8 mouse cellular contexts compared by ENCODE assay signal in genomic region chr16:39984635-39985291, GRCm38 (mm10). TPM values are rescaled to one million over a fixed set of nuclear protein-coding genes. Genes with fewer than 3 reads are reported as not detected.
DNase-seq lines count a peak whose midpoint lies in the region; ATAC-seq and TF ChIP-seq lines count a peak whose summit lies in the region.

No protein-coding gene starts in this region.

- H3K9ac ChIP-seq in lung, embryonic 16.5 days (ENCODE audit: low read length) = peak overlapping the region; percentile 56
- H3K9ac ChIP-seq in hindbrain, embryonic 12.5 days = peak overlapping the region; percentile 71
- H3K9ac ChIP-seq in limb, embryonic 14.5 days (ENCODE audit: low read depth, low read length, severe bottlenecking) = peak overlapping the region; percentile 49

- no peaks in the 10 kb centered on the region for H3K9me3 ChIP-seq in lung, embryonic 16.5 days (ENCODE audit: control insufficient read depth, low read length)
- no peaks in the 10 kb centered on the region for H3K9me3 ChIP-seq in hindbrain, embryonic 12.5 days (replicated peaks)
- no peaks in the 10 kb centered on the region for H3K9me3 ChIP-seq in limb, embryonic 14.5 days (ENCODE audit: control insufficient read depth, low read length)

- 2% methylated on average over 25 of the region's 29 CpGs for WGBS in lung, embryonic 16.5 days
- WGBS in hindbrain, embryonic 12.5 days = 1% methylated on average over 29 of the region's 29 CpGs
- under 1% methylated on average over 22 of the region's 29 CpGs for WGBS in limb, embryonic 14.5 days

- ATAC-seq in lung, embryonic 16.5 days (ENCODE audit: low read depth) = peak; percentile 72
- peak; percentile 84 for ATAC-seq in hindbrain, embryonic 12.5 days (ENCODE audit: low FRiP score)
- peak; percentile 42 for ATAC-seq in limb, embryonic 14.5 days (ENCODE audit: low FRiP score, low read depth)

- no peak for TF ChIP-seq POLR2A in cortical plate, adult 2 months (IDR thresholded peaks at IDR 0.05; ENCODE audit: extremely low read depth, insufficient read depth, low read length)
- TF ChIP-seq POLR2A in limb, embryonic 14.5 days (IDR thresholded peaks at IDR 0.05; ENCODE audit: borderline replicate concordance, extremely low read depth, insufficient read depth, insufficient read length) = no peak

- peak overlapping the region; percentile 47 for H3K4me3 ChIP-seq in lung, embryonic 16.5 days (ENCODE audit: low read length)
- peak overlapping the region; percentile 77 for H3K4me3 ChIP-seq in cortical plate, adult 2 months (ENCODE audit: insufficient read depth, low read length)
- peak overlapping the region; percentile 66 for H3K4me3 ChIP-seq in hindbrain, embryonic 12.5 days
- H3K4me3 ChIP-seq in limb, embryonic 14.5 days (replicated peaks; ENCODE audit: low read length) = peak overlapping the region; percentile 51

- H3K4me1 ChIP-seq in lung, embryonic 16.5 days (replicated peaks; ENCODE audit: control insufficient read depth, insufficient read depth, low read length) = 0 out of 2 replicates have a peak, but pooled peaks cover 3% of the 10 kb centered on the region
- peaks cover 2% of the 10 kb centered on the region for H3K4me1 ChIP-seq in cortical plate, adult 2 months (ENCODE audit: control insufficient read depth, insufficient read depth, low read length)
- H3K4me1 ChIP-seq in hindbrain, embryonic 12.5 days = peaks cover 2% of the 10 kb centered on the region; the same call in 1 of the 2 replicates
- no peaks in the 10 kb centered on the region for H3K4me1 ChIP-seq in limb, embryonic 14.5 days (ENCODE audit: control insufficient read depth, insufficient read depth, low read length)

- no peak for DNase-seq in lung, postnatal 4 days
- DNase-seq in limb, embryonic 14.5 days (ENCODE audit: low spot score) = peak; percentile 20
- peak; percentile 19 for DNase-seq in retina, postnatal 7 days (ENCODE audit: low read depth, low spot score)
- no peak for DNase-seq in spleen, adult 18-20 months
- no peak for DNase-seq in thymus, adult 18-20 months

- TF ChIP-seq CTCF in cortical plate, adult 2 months (IDR thresholded peaks at IDR 0.05; ENCODE audit: extremely low read depth, insufficient read depth, low read length) = no peak

- peak overlapping the region; percentile 93 for H3K4me2 ChIP-seq in lung, embryonic 16.5 days (ENCODE audit: low read depth, low read length)
- H3K4me2 ChIP-seq in hindbrain, embryonic 12.5 days (replicated peaks) = peak overlapping the region; percentile 89
- H3K4me2 ChIP-seq in limb, embryonic 14.5 days (replicated peaks; ENCODE audit: low read depth, low read length, severe bottlenecking) = peak overlapping the region; percentile 97

- no peaks in the 10 kb centered on the region for H3K36me3 ChIP-seq in lung, embryonic 16.5 days (ENCODE audit: control insufficient read depth, insufficient read depth, low read length)
- H3K36me3 ChIP-seq in hindbrain, embryonic 12.5 days = no peaks in the 10 kb centered on the region
- H3K36me3 ChIP-seq in limb, embryonic 14.5 days (ENCODE audit: control insufficient read depth, insufficient read depth, low read length) = no peaks in the 10 kb centered on the region

- H3K27me3 ChIP-seq in lung, embryonic 16.5 days (ENCODE audit: control insufficient read depth, insufficient read depth, low read depth, low read length) = peaks cover 3% of the 10 kb centered on the region; the same call in 1 of the 2 replicates
- no peaks in the 10 kb centered on the region for H3K27me3 ChIP-seq in hindbrain, embryonic 12.5 days
- no peaks in the 10 kb centered on the region for H3K27me3 ChIP-seq in limb, embryonic 14.5 days (ENCODE audit: control insufficient read depth, insufficient read depth, low read length)

- H3K27ac ChIP-seq in lung, embryonic 16.5 days (ENCODE audit: low read length) = no peak overlapping the region
- H3K27ac ChIP-seq in cortical plate, adult 2 months (ENCODE audit: insufficient read depth, low read length) = peak overlapping the region; percentile 12
- peak overlapping the region; percentile 85 for H3K27ac ChIP-seq in hindbrain, embryonic 12.5 days
- no peak overlapping the region for H3K27ac ChIP-seq in limb, embryonic 14.5 days (replicated peaks; ENCODE audit: low read depth, low read length)

RNA-seq across cellular contexts. Expression of gene Lsamp, which starts 0.6 kb away (rescaled TPM):
- 1.2 and 1.3 TPM in 2 replicates for polyA plus RNA-seq in lung, embryonic 16.5 days (2015; fragmentation: Nextera tagmentation; extraction: Ambion mirVana)
- 99.8 and 109 TPM in 2 replicates for polyA plus RNA-seq in cortical plate, adult 2 months (2012; rRNA removed)
- 27.4 and 31.1 TPM in 2 replicates for polyA plus RNA-seq in hindbrain, embryonic 12.5 days (2016; fragmentation: Nextera tagmentation; extraction: Ambion mirVana)
- 4.7 and 5.3 TPM in 2 replicates for polyA plus RNA-seq in limb, embryonic 14.5 days (2012; rRNA removed)
- 11.2 and 11.8 TPM in 2 replicates for polyA plus RNA-seq in limb, embryonic 14.5 days (2014; fragmentation: Nextera tagmentation; extraction: Ambion mirVana)

Comparison
In these comparisons a context has a peak if more than half of its experiments do, and no peak if none do; other contexts are left out.
1. H3K27ac ChIP-seq: peak in cortical plate, adult 2 months (single experiment) and hindbrain, embryonic 12.5 days (single experiment); none in lung, embryonic 16.5 days (single experiment) and limb, embryonic 14.5 days (single experiment).
2. DNase-seq: peak in limb, embryonic 14.5 days (single experiment) and retina, postnatal 7 days (single experiment); none in lung, postnatal 4 days (0 of 2), spleen, adult 18-20 months (0 of 2) and thymus, adult 18-20 months (0 of 2).
3. Peak in every context shown above with its lines, with median percentiles within 50 percentile points of each other: ATAC-seq, H3K4me2 ChIP-seq, H3K4me3 ChIP-seq and H3K9ac ChIP-seq.